Mouse (Mus musculus) brain, embryonic 14.5 days (tissue): ENCODE results near the gene Mindy4.

ENCODE experiments used
- CTCF ChIP-seq: fragments of 200-500 bp; IDR thresholded peaks from 2 replicates; pipeline ENCODE4 v1.5.1; 2012; ENCODE audit warnings: inconsistent platforms, mild to moderate bottlenecking, moderate library complexity, borderline replicate concordance; ENCODE audit not compliant: insufficient read depth, insufficient read length; ENCODE audit errors: extremely low read depth
- POLR2A ChIP-seq: fragments of 200-500 bp; IDR thresholded peaks from 2 replicates; pipeline ENCODE4 v1.6.1; 2012; ENCODE audit warnings: mild to moderate bottlenecking, inconsistent platforms, borderline replicate concordance; ENCODE audit not compliant: poor library complexity, insufficient read depth, insufficient read length, severe bottlenecking; ENCODE audit errors: extremely low read depth

DNA sequence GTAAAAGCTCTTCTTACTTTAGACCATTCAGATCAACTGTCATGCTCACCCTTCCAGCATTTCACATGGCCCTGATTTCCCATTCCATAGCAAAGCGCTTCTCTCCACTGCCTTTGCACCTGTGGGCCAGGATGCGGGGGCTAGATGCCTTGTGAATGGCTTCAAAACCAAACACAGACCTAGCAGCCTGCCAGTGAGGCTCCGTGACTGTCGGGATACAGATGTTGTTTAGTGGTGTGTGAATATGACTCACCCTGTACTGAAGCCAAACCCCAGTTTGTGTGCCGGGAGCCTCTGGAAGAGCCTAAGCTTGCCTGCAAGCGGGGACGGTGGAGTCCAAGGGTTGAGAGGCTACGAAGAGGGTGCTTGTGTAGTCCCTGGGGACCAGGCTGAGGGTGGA lies 111.4 kb downstream of the Mindy4 start:
- TF ChIP-seq CTCF (no peak), POLR2A (no peak)
